Mouse (Mus musculus) B cell, adult 2 months (primary cell): ENCODE measurements around the gene Lnx2.

Experiments used
- DNase-seq, 2 experiments: peaks; one replicate each; pipeline ENCODE4 v3.0.0; 2022

Lnx2 gene

DNA sequence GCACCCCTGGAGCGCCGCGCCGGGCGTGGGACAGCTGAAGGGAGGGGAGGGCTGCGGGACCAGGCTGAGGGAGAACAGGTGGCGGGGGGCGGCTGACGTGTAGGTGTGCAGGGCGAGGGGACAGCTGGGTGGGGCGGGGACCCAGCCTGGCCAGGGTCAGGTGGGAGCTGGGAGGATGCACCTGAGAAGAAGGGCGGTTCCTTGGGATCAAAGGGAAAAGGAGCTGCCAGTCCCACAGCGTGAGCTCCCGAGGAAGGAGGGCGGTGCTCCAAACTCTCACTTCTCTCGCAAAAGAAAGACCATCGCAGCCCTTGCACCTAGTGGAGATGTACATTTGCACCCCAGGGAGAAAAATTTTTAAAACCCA, 396 bp upstream of the Lnx2 start, which contains the start of gene Polr1d:
TSS of gene Polr1d (plus strand) at position 252 of the 367 bp plus-strand sequence.
- DNase-seq, result no peak

GRCm38 (mm10) chr5:147075103-147076025, 1.0 kb downstream of the Lnx2 start:
- no peak for DNase-seq

- DNase-seq, result no peak
Measured at GRCm38 (mm10) chr5:147073805-147074204, 2.6 kb downstream of the Lnx2 start.

- DNase-seq, result no peak
Measured at GRCm38 (mm10) chr5:147071886-147072285, 4.5 kb downstream of the Lnx2 start.

DNA sequence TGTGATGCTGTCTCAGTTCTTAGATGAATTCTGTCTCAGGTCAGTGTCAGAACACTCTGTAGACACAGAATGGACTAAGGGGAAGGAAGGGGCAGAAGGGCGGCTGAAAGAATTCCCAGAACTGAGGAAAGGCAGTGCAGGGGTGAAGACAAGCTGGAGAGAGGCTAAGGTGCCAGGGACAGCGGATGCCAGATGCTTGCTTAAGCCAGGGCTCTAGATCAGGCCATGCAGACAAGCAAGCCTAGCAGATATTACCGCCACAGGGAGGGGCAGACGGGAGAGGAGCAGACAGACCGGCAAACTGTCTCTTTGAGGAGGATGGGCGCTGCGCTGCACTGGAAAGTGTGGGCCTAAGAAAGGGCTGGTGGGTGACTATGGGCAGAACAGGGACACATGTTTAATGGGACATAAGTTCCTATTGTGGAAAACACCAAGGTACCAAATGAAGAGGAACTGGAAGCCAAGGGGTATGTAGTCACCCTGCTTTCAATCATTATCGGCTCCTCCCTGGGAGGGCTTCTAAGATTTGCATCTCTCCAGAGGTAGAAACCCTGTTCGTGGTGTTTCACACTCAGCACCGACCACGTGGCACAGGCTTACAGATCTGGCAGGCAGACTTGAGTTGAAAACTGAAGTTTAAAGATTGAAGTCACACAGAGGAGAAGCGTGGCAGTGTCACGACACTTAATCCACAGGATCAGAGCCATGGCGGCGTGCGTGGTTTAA, 5.4 kb downstream of the Lnx2 start:
- no peak for DNase-seq

DNA sequence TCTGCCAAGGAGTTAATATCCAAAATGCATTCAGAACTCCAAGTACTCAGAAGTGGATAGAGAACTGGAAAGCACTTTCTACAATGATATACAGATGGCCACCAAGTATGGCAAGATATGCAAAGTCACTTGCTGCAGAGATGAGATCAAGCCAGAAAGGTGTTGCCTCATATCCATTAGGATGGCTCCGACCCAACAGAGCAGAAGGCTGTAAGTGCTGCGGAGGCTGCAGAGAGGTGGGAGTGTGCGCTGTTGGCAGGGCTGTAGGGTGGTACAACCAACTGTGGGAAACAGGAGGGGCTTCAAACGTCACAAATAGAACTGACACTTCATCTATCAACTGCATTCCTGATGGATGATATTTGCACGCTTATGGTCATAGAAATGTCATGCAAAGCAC, 7.5 kb downstream of the Lnx2 start:
- DNase-seq, result no peak

DNA sequence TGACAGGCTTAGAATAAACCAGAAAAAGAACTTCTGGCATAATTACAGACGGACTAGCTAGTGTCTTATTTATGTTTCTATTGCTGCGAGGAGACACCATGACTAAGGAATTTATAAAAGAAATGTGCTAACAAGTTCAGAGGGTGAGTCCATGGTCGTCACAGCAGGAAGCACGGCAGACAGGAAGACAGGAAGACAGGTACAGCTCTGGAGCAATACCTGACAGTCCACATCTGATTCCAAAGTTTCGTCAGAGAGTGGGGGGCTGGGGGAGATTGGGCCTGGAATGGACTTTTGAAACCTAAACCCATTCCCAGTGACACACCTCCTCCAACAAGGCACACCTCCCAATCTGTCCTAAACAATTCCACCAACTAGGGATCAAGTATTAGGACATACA, 9.4 kb downstream of the Lnx2 start:
- no peak for DNase-seq

GRCm38 (mm10) chr5:147066129-147066528, 10.3 kb downstream of the Lnx2 start:
- DNase-seq, result no peak

GRCm38 (mm10) chr5:147063215-147063661, 13.1 kb downstream of the Lnx2 start:
- peak; percentile 35 to 42 for DNase-seq

GRCm38 (mm10) chr5:147060024-147060423, 16.4 kb downstream of the Lnx2 start:
- DNase-seq, result peak; percentile 74 to 76

GRCm38 (mm10) chr5:147059319-147059718, 17.1 kb downstream of the Lnx2 start:
- peak in 1 of 2 experiments; percentile 31 for DNase-seq

GRCm38 (mm10) chr5:147058661-147059060, 17.7 kb downstream of the Lnx2 start:
- no peak for DNase-seq

- no peak for DNase-seq
Measured at GRCm38 (mm10) chr5:147057626-147058414, 18.6 kb downstream of the Lnx2 start.

DNA sequence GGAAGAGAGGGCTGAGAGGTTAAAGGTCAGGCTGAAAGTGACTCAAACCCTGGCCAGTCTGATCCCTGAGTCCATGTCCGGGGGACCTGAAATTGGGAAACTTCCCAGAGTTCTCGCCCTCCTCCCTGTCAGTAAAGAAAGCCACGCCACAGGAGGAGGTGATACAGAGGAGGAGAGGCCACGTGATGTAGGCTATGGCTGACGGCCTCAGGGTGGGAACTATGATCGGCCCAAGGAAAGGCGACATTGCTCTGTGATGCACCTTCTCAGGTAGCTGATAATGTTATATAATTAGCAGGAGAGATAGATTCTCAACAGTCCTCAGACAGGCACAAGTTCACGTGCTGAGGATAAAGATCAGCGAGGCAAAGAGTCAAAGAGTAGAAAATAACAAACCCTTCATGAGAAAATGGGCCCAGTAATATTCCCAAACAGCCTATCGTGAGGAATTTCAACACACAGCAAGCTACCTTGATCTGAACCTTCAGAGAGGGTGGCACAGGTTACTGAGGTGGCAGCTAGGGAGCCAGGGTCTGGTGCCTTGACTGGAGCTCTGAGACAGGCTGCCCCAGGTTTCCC, 19.6 kb downstream of the Lnx2 start:
- DNase-seq, result no peak

- no peak for DNase-seq
Measured at GRCm38 (mm10) chr5:147055572-147056245, 20.7 kb downstream of the Lnx2 start.

DNA sequence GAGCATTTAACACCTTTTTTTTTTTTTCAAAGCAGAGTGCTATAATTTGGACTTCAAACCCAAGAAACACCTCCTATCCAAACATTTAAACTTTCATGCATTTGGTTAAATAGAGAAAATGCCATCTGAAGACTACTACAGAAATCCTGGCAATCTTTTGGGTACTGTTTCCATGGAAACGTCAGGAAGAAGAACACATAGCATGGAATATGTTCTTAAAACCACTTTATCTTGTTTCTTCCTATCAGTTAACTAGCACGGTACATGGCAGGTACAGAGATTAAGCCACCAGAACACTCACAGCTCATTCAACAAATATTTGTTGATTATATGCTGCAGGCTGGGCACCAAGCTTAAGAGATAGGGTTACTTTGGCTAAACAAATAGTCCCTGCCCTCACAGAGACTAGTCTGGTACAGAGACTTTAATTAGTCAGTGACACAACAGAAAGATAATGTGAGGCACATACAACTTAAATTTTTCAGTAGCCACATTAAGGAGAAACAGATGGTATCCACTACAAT, 21.6 kb downstream of the Lnx2 start:
- DNase-seq, result no peak

- DNase-seq, result no peak
Measured at GRCm38 (mm10) chr5:147054328-147054727, 22.1 kb downstream of the Lnx2 start.

DNA sequence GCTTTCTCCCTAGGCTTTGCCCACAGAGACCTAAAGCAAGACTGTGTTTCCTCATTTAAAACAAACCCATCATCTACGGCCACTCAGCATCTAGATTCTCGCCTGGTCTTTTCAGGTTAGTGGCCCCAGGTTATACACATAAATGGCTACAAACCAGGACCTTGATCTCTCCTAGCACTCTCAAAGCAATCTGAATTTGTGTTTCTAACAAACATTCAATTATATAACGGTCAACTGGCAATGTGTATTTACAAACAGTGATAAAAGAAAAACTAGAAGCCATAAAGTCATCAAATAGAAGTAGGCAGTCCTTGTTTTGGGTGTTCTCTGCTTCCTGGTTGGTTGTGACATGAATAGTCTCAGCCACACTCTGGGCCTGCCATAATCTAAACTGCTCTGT, 22.9 kb downstream of the Lnx2 start:
- DNase-seq, result no peak

GRCm38 (mm10) chr5:147053071-147053470, 23.3 kb downstream of the Lnx2 start:
- DNase-seq, result no peak

DNA sequence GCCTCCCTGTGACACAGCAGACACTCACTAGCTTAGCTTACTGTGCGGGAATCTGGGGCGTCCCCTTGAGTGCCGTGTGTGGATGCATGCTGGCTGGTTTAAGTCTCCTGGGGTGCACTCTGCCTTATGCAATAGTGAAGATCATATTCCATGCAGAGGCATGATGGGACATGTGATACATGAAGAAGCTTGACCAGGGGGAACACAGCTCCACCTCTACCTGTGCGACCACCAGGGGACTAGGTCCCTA, 24.2 kb downstream of the Lnx2 start:
- no peak for DNase-seq

DNA sequence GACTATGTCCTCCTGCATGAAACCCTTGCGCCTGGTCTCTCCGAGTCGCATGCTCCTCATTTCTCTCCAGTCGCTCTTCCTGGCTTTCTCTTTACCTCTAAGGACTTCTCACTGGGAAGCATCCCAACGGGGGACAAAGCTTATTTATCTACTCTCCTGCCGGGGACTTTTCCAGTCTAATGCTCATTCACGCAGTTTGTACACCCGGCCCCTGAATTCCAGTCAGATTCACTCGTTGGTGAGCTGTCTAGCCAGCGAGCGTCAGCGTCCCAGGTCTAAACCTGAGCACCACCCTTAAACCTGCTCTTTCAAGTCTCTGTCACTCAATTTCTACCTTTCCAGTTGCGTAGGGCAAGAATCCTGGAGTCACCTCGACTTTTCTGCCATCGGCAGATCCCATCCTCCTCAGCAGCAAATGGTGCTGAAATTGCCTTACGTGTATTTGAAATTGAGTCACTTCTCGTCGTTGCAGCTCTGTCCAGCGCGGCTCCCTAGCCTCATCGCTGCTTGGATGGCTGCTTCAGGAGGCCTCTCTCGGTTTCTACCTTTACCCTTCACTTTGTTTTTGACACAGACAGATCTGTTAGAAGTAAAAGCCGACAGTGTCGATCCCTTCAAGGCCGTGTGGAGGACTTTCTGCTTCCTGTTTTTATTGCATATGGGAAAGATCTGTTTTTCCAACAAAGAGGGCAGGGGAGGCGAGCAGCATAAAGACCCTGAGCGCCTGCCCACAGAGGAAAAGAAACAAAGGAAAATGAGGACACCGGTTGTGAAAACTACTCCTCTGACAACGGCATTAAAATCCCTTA, 24.7 kb downstream of the Lnx2 start:
- DNase-seq, result no peak
